ENCODE assay signal across 14 mouse cellular contexts in genomic region chr1:38511076-38511475, GRCm38 (mm10).
DNase-seq lines count a peak whose midpoint lies in the region; ATAC-seq and TF ChIP-seq lines count a peak whose summit lies in the region.
"Had no signal": no experiment of that assay in that cellular context is flagged by ENCODE, and none has a peak within 500 bp of the region (broad histone marks: within the 10 kb centered on the region; RNA-seq: fewer than 3 reads in every experiment).

No protein-coding gene starts in this region.

- no peaks in the 10 kb centered on the region for H3K27me3 ChIP-seq in heart, embryonic 11.5 days (ENCODE audit: control insufficient read depth, insufficient read depth, low read length)
- H3K27me3 ChIP-seq in heart, adult 2 months (ENCODE audit: control insufficient read depth, insufficient read depth, low read length), result no peaks in the 10 kb centered on the region
- no peaks in the 10 kb centered on the region for H3K27me3 ChIP-seq in midbrain, embryonic 14.5 days (ENCODE audit: control insufficient read depth, insufficient read depth, low read length)
- H3K27me3 ChIP-seq in midbrain, postnatal 0 days (ENCODE audit: insufficient read depth, low read length), result no peaks in the 10 kb centered on the region
- no peaks in the 10 kb centered on the region for H3K27me3 ChIP-seq in hindbrain, embryonic 13.5 days
- no peaks in the 10 kb centered on the region for H3K27me3 ChIP-seq in neural tube, embryonic 15.5 days (replicated peaks)
- H3K27me3 ChIP-seq: stomach, embryonic 15.5 days had no signal

- no peak for TF ChIP-seq EP300 in heart, adult 2 months (IDR thresholded peaks at IDR 0.05; ENCODE audit: insufficient read depth, low read depth, low read length)

- TF ChIP-seq CTCF in heart, adult 2 months (IDR thresholded peaks at IDR 0.05), result no peak
- no peak for TF ChIP-seq CTCF in midbrain, postnatal 0 days (IDR thresholded peaks at IDR 0.05)

- no peak overlapping the region for H3K9ac ChIP-seq in heart, embryonic 11.5 days (ENCODE audit: low read depth, low read length)
- H3K9ac ChIP-seq in heart, adult 2 months (ENCODE audit: low read depth, low read length), result no peak overlapping the region
- no peak overlapping the region for H3K9ac ChIP-seq in midbrain, embryonic 14.5 days (replicated peaks; ENCODE audit: low read length)
- no peak overlapping the region for H3K9ac ChIP-seq in midbrain, postnatal 0 days (replicated peaks; ENCODE audit: low read length, poor library complexity, severe bottlenecking)
- peak overlapping the region; percentile 51 for H3K9ac ChIP-seq in hindbrain, embryonic 13.5 days
- no peak overlapping the region for H3K9ac ChIP-seq in neural tube, embryonic 15.5 days (replicated peaks)
- H3K9ac ChIP-seq: liver, embryonic 14.5 days; stomach, embryonic 15.5 days had no signal

- WGBS in heart, embryonic 11.5 days (ENCODE audit: insufficient replicate concordance), result 60% methylated on average over 5 of the region's 5 CpGs
- WGBS in heart, adult 2 months, result 79% methylated on average over 5 of the region's 5 CpGs
- WGBS in midbrain, embryonic 14.5 days, result 63% methylated on average over 5 of the region's 5 CpGs
- WGBS in midbrain, postnatal 0 days, result 67% methylated on average over 5 of the region's 5 CpGs
- WGBS in hindbrain, embryonic 13.5 days, result 42% methylated on average over 5 of the region's 5 CpGs
- WGBS in neural tube, embryonic 15.5 days, result 45% methylated on average over 5 of the region's 5 CpGs

- ATAC-seq in heart, embryonic 11.5 days (replicated peaks; ENCODE audit: insufficient number of reproducible peaks, low FRiP score, low TSS enrichment), result no peak
- ATAC-seq in midbrain, embryonic 14.5 days (ENCODE audit: low FRiP score, low TSS enrichment), result no peak
- ATAC-seq in midbrain, postnatal 0 days (ENCODE audit: low FRiP score), result no peak
- ATAC-seq in hindbrain, embryonic 13.5 days (ENCODE audit: low FRiP score), result no peak
- no peak for ATAC-seq in neural tube, embryonic 15.5 days (ENCODE audit: low FRiP score)
- ATAC-seq: activated CD4-positive, CD25-positive, alpha-beta regulatory T cell, adult 4 months had no signal

- no peaks in the 10 kb centered on the region for H3K9me3 ChIP-seq in heart, embryonic 11.5 days (replicated peaks; ENCODE audit: control insufficient read depth, low read length)
- no peaks in the 10 kb centered on the region for H3K9me3 ChIP-seq in midbrain, embryonic 14.5 days (ENCODE audit: control insufficient read depth, low read length)
- H3K9me3 ChIP-seq in midbrain, postnatal 0 days (ENCODE audit: low read length), result no peaks in the 10 kb centered on the region
- H3K9me3 ChIP-seq in hindbrain, embryonic 13.5 days, result no peaks in the 10 kb centered on the region
- no peaks in the 10 kb centered on the region for H3K9me3 ChIP-seq in neural tube, embryonic 15.5 days (replicated peaks)
- H3K9me3 ChIP-seq: stomach, embryonic 15.5 days had no signal

- intact Hi-C loops in heart, adult 2 months (cut with DNase I), result no loop called here

- no peak overlapping the region for H3K4me2 ChIP-seq in heart, embryonic 11.5 days
- no peak overlapping the region for H3K4me2 ChIP-seq in midbrain, embryonic 14.5 days (ENCODE audit: low read length)
- no peak overlapping the region for H3K4me2 ChIP-seq in midbrain, postnatal 0 days (ENCODE audit: low read depth, low read length, poor library complexity, severe bottlenecking)
- H3K4me2 ChIP-seq in hindbrain, embryonic 13.5 days, result 0 out of 2 replicates have a peak overlapping the region, but pooled peaks have one; percentile 10
- no peak overlapping the region; the same call in 1 of the 2 replicates for H3K4me2 ChIP-seq in neural tube, embryonic 15.5 days
- H3K4me2 ChIP-seq: stomach, embryonic 15.5 days had no signal

- H3K4me3 ChIP-seq in heart, embryonic 11.5 days (ENCODE audit: low read depth, low read length), result no peak overlapping the region
- no peak overlapping the region for H3K4me3 ChIP-seq in heart, adult 2 months
- H3K4me3 ChIP-seq in midbrain, embryonic 14.5 days (replicated peaks; ENCODE audit: low read depth, low read length), result no peak overlapping the region
- H3K4me3 ChIP-seq in midbrain, postnatal 0 days (ENCODE audit: low read depth, low read length), result no peak overlapping the region
- no peak overlapping the region for H3K4me3 ChIP-seq in hindbrain, embryonic 13.5 days
- H3K4me3 ChIP-seq in neural tube, embryonic 15.5 days (replicated peaks), result no peak overlapping the region
- H3K4me3 ChIP-seq: stomach, embryonic 15.5 days had no signal

- no peaks in the 10 kb centered on the region for H3K36me3 ChIP-seq in heart, embryonic 11.5 days (ENCODE audit: control insufficient read depth, insufficient read depth, low read length)
- H3K36me3 ChIP-seq in heart, adult 2 months (ENCODE audit: control insufficient read depth, insufficient read depth, low read length), result no peaks in the 10 kb centered on the region
- H3K36me3 ChIP-seq in midbrain, embryonic 14.5 days (ENCODE audit: control insufficient read depth, insufficient read depth, low read length), result no peaks in the 10 kb centered on the region
- no peaks in the 10 kb centered on the region for H3K36me3 ChIP-seq in midbrain, postnatal 0 days (ENCODE audit: insufficient read depth, low read length)
- no peaks in the 10 kb centered on the region for H3K36me3 ChIP-seq in hindbrain, embryonic 13.5 days
- no peaks in the 10 kb centered on the region for H3K36me3 ChIP-seq in neural tube, embryonic 15.5 days
- H3K36me3 ChIP-seq: stomach, embryonic 15.5 days had no signal

- H3K79me2 ChIP-seq in heart, adult 2 months (replicated peaks; ENCODE audit: control insufficient read depth, insufficient read depth, low read length), result no peaks in the 10 kb centered on the region

- DNase-seq in heart, adult 2 months, result no peak
- DNase-seq in midbrain, embryonic 14.5 days, result peak; percentile 34
- no peak for DNase-seq in midbrain, postnatal 0 days (ENCODE audit: low spot score)
- no peak for DNase-seq in urinary bladder, postnatal 10 days (ENCODE audit: low spot score)
- DNase-seq: cerebellum, adult 2 months; heart, postnatal 36 days; kidney, adult 18-20 months; thymus, postnatal 4 days had no signal

- H3K27ac ChIP-seq in heart, embryonic 11.5 days (ENCODE audit: low read depth, low read length), result 0 out of 2 replicates have a peak overlapping the region, but pooled peaks have one; percentile 35
- H3K27ac ChIP-seq in heart, adult 2 months, result no peak overlapping the region
- peak overlapping the region; percentile 67 for H3K27ac ChIP-seq in midbrain, embryonic 14.5 days (replicated peaks; ENCODE audit: low read depth, low read length)
- no peak overlapping the region for H3K27ac ChIP-seq in midbrain, postnatal 0 days (ENCODE audit: low read depth, low read length)
- peak overlapping the region; percentile 88 for H3K27ac ChIP-seq in hindbrain, embryonic 13.5 days
- H3K27ac ChIP-seq in neural tube, embryonic 15.5 days (replicated peaks), result peak overlapping the region; percentile 78
- H3K27ac ChIP-seq: liver, embryonic 14.5 days; stomach, embryonic 15.5 days had no signal

- TF ChIP-seq POLR2A in heart, adult 2 months (IDR thresholded peaks at IDR 0.05; ENCODE audit: insufficient read depth, low read depth, low read length), result no peak

- peaks cover 16% of the 10 kb centered on the region for H3K4me1 ChIP-seq in heart, embryonic 11.5 days (ENCODE audit: control insufficient read depth, insufficient read depth, low read length)
- H3K4me1 ChIP-seq in heart, adult 2 months (ENCODE audit: control insufficient read depth, insufficient read depth, low read length), result peaks cover 1% of the 10 kb centered on the region; the same call in 1 of the 2 replicates
- H3K4me1 ChIP-seq in midbrain, embryonic 14.5 days (ENCODE audit: control insufficient read depth, insufficient read depth, low read length), result peaks cover 23% of the 10 kb centered on the region
- no peaks in the 10 kb centered on the region for H3K4me1 ChIP-seq in midbrain, postnatal 0 days (ENCODE audit: insufficient read depth, low read length)
- H3K4me1 ChIP-seq in hindbrain, embryonic 13.5 days (replicated peaks), result peaks cover 73% of the 10 kb centered on the region
- H3K4me1 ChIP-seq in neural tube, embryonic 15.5 days, result peaks cover 45% of the 10 kb centered on the region

Comparison
In these comparisons a context has a peak if more than half of its experiments do, and no peak if none do; other contexts are left out.
1. H3K27ac ChIP-seq: peak in heart, embryonic 11.5 days (single experiment), midbrain, embryonic 14.5 days (single experiment), hindbrain, embryonic 13.5 days (single experiment) and neural tube, embryonic 15.5 days (single experiment); none in heart, adult 2 months (single experiment) and midbrain, postnatal 0 days (single experiment).